Mouse (Mus musculus): ENCODE measurements around the gene Wwox. TPM values are rescaled to one million over a fixed set of nuclear protein-coding genes. Genes with fewer than 3 reads are reported as not detected.
"Not testable (repeated sequence)": the region's sequence is repeated elsewhere in the genome, so short reads cannot be mapped to it uniquely, and the experiment has no call there.

Wwox gene
- polyA plus RNA-seq, 1 experiment from 2014 or later: 9.0 TPM

- no peaks in the 10 kb centered on the region for H3K36me3 ChIP-seq
- no peak overlapping the region for H3K9ac ChIP-seq
- no peak overlapping the region for H3K4me2 ChIP-seq
- peaks cover 30% of the 10 kb centered on the region for H3K4me1 ChIP-seq
- no peak overlapping the region for H3K4me3 ChIP-seq
- no peak for ATAC-seq (ENCODE audit: extremely low read depth, insufficient number of reproducible peaks, low FRiP score, low TSS enrichment)
- peaks cover 5% of the 10 kb centered on the region; the same call in 1 of the 2 replicates for H3K9me3 ChIP-seq
- no peaks in the 10 kb centered on the region for H3K27me3 ChIP-seq (replicated peaks)
- no peak overlapping the region for H3K27ac ChIP-seq (replicated peaks)
- 84% methylated on average over 10 of the region's 10 CpGs for WGBS
Observed at GRCm38 (mm10) chr8:114813830-114814229, 374.4 kb downstream of the Wwox start.

- Histone ChIP-seq H3K4me1 (peaks cover 30% of the 10 kb centered on the region), H3K4me3 (no peak overlapping the region), H3K4me2 (no peak overlapping the region), H3K36me3 (no peaks in the 10 kb centered on the region), H3K27ac (replicated peaks) (peak overlapping the region; percentile 70), H3K9me3 (peaks cover 5% of the 10 kb centered on the region; the same call in 1 of the 2 replicates), H3K27me3 (replicated peaks) (no peaks in the 10 kb centered on the region), H3K9ac (no peak overlapping the region)
- peak; percentile 42; the same call in 1 of the 2 replicates for ATAC-seq (ENCODE audit: extremely low read depth, insufficient number of reproducible peaks, low FRiP score, low TSS enrichment)
- 26% methylated on average over 10 of the region's 10 CpGs for WGBS
Observed at GRCm38 (mm10) chr8:114814769-114815736, 375.6 kb downstream of the Wwox start.

- H3K9me3 ChIP-seq: peaks cover 1% of the 10 kb centered on the region; the same call in 1 of the 2 replicates
- no peaks in the 10 kb centered on the region for H3K36me3 ChIP-seq
- 47% methylated on average over 12 of the region's 12 CpGs for WGBS
- peaks cover 30% of the 10 kb centered on the region for H3K4me1 ChIP-seq
- no peak overlapping the region for H3K4me2 ChIP-seq
- H3K9ac ChIP-seq: no peak overlapping the region
- ATAC-seq (ENCODE audit: extremely low read depth, insufficient number of reproducible peaks, low FRiP score, low TSS enrichment): no peak
- no peak overlapping the region for H3K4me3 ChIP-seq
- H3K27ac ChIP-seq (replicated peaks): peak overlapping the region; percentile 70
- no peaks in the 10 kb centered on the region for H3K27me3 ChIP-seq (replicated peaks)
Observed at GRCm38 (mm10) chr8:114816343-114816742, 376.9 kb downstream of the Wwox start.

GRCm38 (mm10) chr8:114816949-114817348 lies 377.5 kb downstream of the Wwox start:
- ATAC-seq (ENCODE audit: extremely low read depth, insufficient number of reproducible peaks, low FRiP score, low TSS enrichment): no peak
- H3K27ac ChIP-seq (replicated peaks): 0 out of 2 replicates have a peak overlapping the region, but pooled peaks have one; percentile 70
- H3K9me3 ChIP-seq: no peaks in the 10 kb centered on the region
- no peak overlapping the region for H3K4me2 ChIP-seq
- 40% methylated on average over 4 of the region's 4 CpGs for WGBS
- H3K36me3 ChIP-seq: no peaks in the 10 kb centered on the region
- no peak overlapping the region for H3K9ac ChIP-seq
- no peaks in the 10 kb centered on the region for H3K27me3 ChIP-seq (replicated peaks)
- H3K4me1 ChIP-seq: peaks cover 30% of the 10 kb centered on the region
- H3K4me3 ChIP-seq: no peak overlapping the region

- Histone ChIP-seq H3K9ac (no peak overlapping the region), H3K4me1 (peaks cover 9% of the 10 kb centered on the region), H3K4me2 (no peak overlapping the region), H3K27ac (replicated peaks) (no peak overlapping the region), H3K4me3 (no peak overlapping the region), H3K27me3 (replicated peaks) (no peaks in the 10 kb centered on the region), H3K9me3 (no peaks in the 10 kb centered on the region), H3K36me3 (no peaks in the 10 kb centered on the region)
- whole genome bisulfite sequencing: 47% methylated on average over 8 of the region's 8 CpGs
- ATAC-seq (ENCODE audit: extremely low read depth, insufficient number of reproducible peaks, low FRiP score, low TSS enrichment): no peak
Observed at GRCm38 (mm10) chr8:114821543-114821942, 382.1 kb downstream of the Wwox start.

GRCm38 (mm10) chr8:114825460-114825859 lies 386.0 kb downstream of the Wwox start:
- Histone ChIP-seq H3K4me1 (no peaks in the 10 kb centered on the region), H3K9me3 (no peaks in the 10 kb centered on the region), H3K36me3 (no peaks in the 10 kb centered on the region), H3K4me2 (no peak overlapping the region), H3K9ac (no peak overlapping the region), H3K27ac (replicated peaks) (no peak overlapping the region), H3K27me3 (replicated peaks) (no peaks in the 10 kb centered on the region), H3K4me3 (no peak overlapping the region)
- WGBS: 85% methylated on average over 8 of the region's 8 CpGs
- no peak for ATAC-seq (ENCODE audit: extremely low read depth, insufficient number of reproducible peaks, low FRiP score, low TSS enrichment)

- Histone ChIP-seq H3K4me1 (peaks cover 6% of the 10 kb centered on the region), H3K4me2 (no peak overlapping the region), H3K9me3 (no peaks in the 10 kb centered on the region), H3K36me3 (no peaks in the 10 kb centered on the region), H3K27me3 (replicated peaks) (no peaks in the 10 kb centered on the region), H3K4me3 (no peak overlapping the region), H3K27ac (replicated peaks) (no peak overlapping the region), H3K9ac (no peak overlapping the region)
- no peak for ATAC-seq (ENCODE audit: extremely low read depth, insufficient number of reproducible peaks, low FRiP score, low TSS enrichment)
- WGBS: 66% methylated on average over 5 of the region's 5 CpGs
Observed at GRCm38 (mm10) chr8:114826991-114827390, 387.5 kb downstream of the Wwox start.

GRCm38 (mm10) chr8:114827810-114828209 lies 388.4 kb downstream of the Wwox start:
- not testable (repeated sequence) for H3K4me2 ChIP-seq; H3K36me3 ChIP-seq; H3K27me3 ChIP-seq (replicated peaks); H3K27ac ChIP-seq (replicated peaks); H3K9me3 ChIP-seq; H3K9ac ChIP-seq; ATAC-seq (ENCODE audit: extremely low read depth, insufficient number of reproducible peaks, low FRiP score, low TSS enrichment); H3K4me3 ChIP-seq
- peaks cover 14% of the 10 kb centered on the region for H3K4me1 ChIP-seq
- WGBS: 75% methylated on average over 1 of the region's 1 CpGs

GRCm38 (mm10) chr8:114831595-114831994 lies 392.1 kb downstream of the Wwox start:
- ATAC-seq (ENCODE audit: extremely low read depth, insufficient number of reproducible peaks, low FRiP score, low TSS enrichment): no peak
- H3K4me1 ChIP-seq: peaks cover 26% of the 10 kb centered on the region
- no peaks in the 10 kb centered on the region for H3K27me3 ChIP-seq (replicated peaks)
- no peak overlapping the region for H3K27ac ChIP-seq (replicated peaks)
- H3K9me3 ChIP-seq: no peaks in the 10 kb centered on the region
- no peak overlapping the region for H3K9ac ChIP-seq
- H3K36me3 ChIP-seq: no peaks in the 10 kb centered on the region
- H3K4me3 ChIP-seq: no peak overlapping the region
- 74% methylated on average over 9 of the region's 9 CpGs for WGBS
- no peak overlapping the region for H3K4me2 ChIP-seq

GRCm38 (mm10) chr8:114832251-114832774 lies 392.9 kb downstream of the Wwox start:
- Histone ChIP-seq H3K9ac (no peak overlapping the region), H3K27me3 (replicated peaks) (no peaks in the 10 kb centered on the region)

GRCm38 (mm10) chr8:114834730-114835129 lies 395.3 kb downstream of the Wwox start:
- H3K27me3 ChIP-seq (replicated peaks): no peaks in the 10 kb centered on the region
- no peak overlapping the region for H3K4me3 ChIP-seq
- no peaks in the 10 kb centered on the region for H3K9me3 ChIP-seq
- no peak for ATAC-seq (ENCODE audit: extremely low read depth, insufficient number of reproducible peaks, low FRiP score, low TSS enrichment)
- H3K36me3 ChIP-seq: no peaks in the 10 kb centered on the region
- WGBS: 47% methylated on average over 15 of the region's 15 CpGs
- H3K9ac ChIP-seq: 0 out of 2 replicates have a peak overlapping the region, but pooled peaks have one; percentile 20
- peaks cover 26% of the 10 kb centered on the region for H3K4me1 ChIP-seq
- H3K27ac ChIP-seq (replicated peaks): peak overlapping the region; percentile 46; the same call in 1 of the 2 replicates
- no peak overlapping the region for H3K4me2 ChIP-seq

More at GRCm38 (mm10) chr8:114832251-114832774, 392.9 kb downstream of the Wwox start:
- no peaks in the 10 kb centered on the region for H3K9me3 ChIP-seq
- H3K4me3 ChIP-seq: no peak overlapping the region
- H3K4me2 ChIP-seq: no peak overlapping the region
- no peaks in the 10 kb centered on the region for H3K36me3 ChIP-seq
- no peak for ATAC-seq (ENCODE audit: extremely low read depth, insufficient number of reproducible peaks, low FRiP score, low TSS enrichment)
- peaks cover 26% of the 10 kb centered on the region for H3K4me1 ChIP-seq
- WGBS: 62% methylated on average over 8 of the region's 8 CpGs
- 0 out of 2 replicates have a peak overlapping the region, but pooled peaks have one; percentile 9 for H3K27ac ChIP-seq (replicated peaks)

Data from heart, embryonic 13.5 days (tissue).